Mouse (Mus musculus): ENCODE results near the gene Ugt2a1. TPM values are rescaled to one million over a fixed set of nuclear protein-coding genes. Genes with fewer than 3 reads are reported as not detected.

Ugt2a1 gene
- total RNA-seq (2012; rRNA removed) (not detected in 2 replicates), polyA plus RNA-seq (2012; ENCODE audit: insufficient read depth in 1 of 2, insufficient read length in 2 of 2, low read depth in 1 of 2, low replicate concordance in 2 of 2, missing spikeins in 1 of 2) (not detected)

- TF ChIP-seq MYC (IDR thresholded peaks at IDR 0.05; ENCODE audit: low read depth, low read length): no peak
- TF ChIP-seq ETS1 (IDR thresholded peaks at IDR 0.05; ENCODE audit: low read depth, low read length): no peak
- no peak for TF ChIP-seq ZNF384 (IDR thresholded peaks at IDR 0.05; ENCODE audit: low read depth, low read length)
- no peak for TF ChIP-seq MAX (IDR thresholded peaks at IDR 0.05; ENCODE audit: low read length)
- no peak for TF ChIP-seq POLR2A (IDR thresholded peaks at IDR 0.05; ENCODE audit: control insufficient read depth in 1 of 2, insufficient read depth in 1 of 2, low read depth in 1 of 2, low read length in 2 of 2, poor library complexity in 1 of 2)
- TF ChIP-seq ZKSCAN1 (IDR thresholded peaks at IDR 0.05; ENCODE audit: low read depth, low read length): no peak
- H3K9me3 ChIP-seq (replicated peaks; ENCODE audit: insufficient read depth, low read length): no peaks in the 10 kb centered on the region
- H3K9ac ChIP-seq (ENCODE audit: control insufficient read depth, low read depth, low read length, poor library complexity, severe bottlenecking): no peak within 1 kb of the TSS
- no peak for DNase-seq (ENCODE audit: low read depth, low spot score)
- H3K4me3 ChIP-seq (ENCODE audit: control insufficient read depth in 1 of 2, insufficient read depth in 1 of 2, low read depth in 2 of 2, low read length in 2 of 2): no peak within 1 kb of the TSS
- H3K79me2 ChIP-seq (ENCODE audit: control insufficient read depth, insufficient read depth, low read length, poor library complexity): no peaks in the 10 kb centered on the region
- no peak within 1 kb of the TSS for H3K27ac ChIP-seq (ENCODE audit: control insufficient read depth, low read depth, low read length)
- no peaks in the 10 kb centered on the region for H3K36me3 ChIP-seq (ENCODE audit: control insufficient read depth in 1 of 2, insufficient read depth in 2 of 2, low read length in 2 of 2)
- no peaks in the 10 kb centered on the region for H3K27me3 ChIP-seq (ENCODE audit: control insufficient read depth in 1 of 2, insufficient read depth in 2 of 2, low read length in 2 of 2)
- H3K4me1 ChIP-seq (ENCODE audit: control insufficient read depth in 1 of 2, insufficient read depth in 2 of 2, low read length in 2 of 2): no peaks in the 10 kb centered on the region
Measured at GRCm38 (mm10) chr5:87490771-87491170, at the start of gene Ugt2a1. Gene Ugt2a1 (minus strand): TSS chr5:87490871.

- no peaks in the 10 kb centered on the region for H3K79me2 ChIP-seq (ENCODE audit: control insufficient read depth, insufficient read depth, low read length, poor library complexity)
- H3K4me3 ChIP-seq (ENCODE audit: control insufficient read depth in 1 of 2, insufficient read depth in 1 of 2, low read depth in 2 of 2, low read length in 2 of 2): no peak within 1 kb of the TSS
- no peak for DNase-seq (ENCODE audit: low read depth, low spot score)
- no peaks in the 10 kb centered on the region for H3K36me3 ChIP-seq (ENCODE audit: control insufficient read depth in 1 of 2, insufficient read depth in 2 of 2, low read length in 2 of 2)
- no peak within 1 kb of the TSS for H3K27ac ChIP-seq (ENCODE audit: control insufficient read depth, low read depth, low read length)
- H3K9ac ChIP-seq (ENCODE audit: control insufficient read depth, low read depth, low read length, poor library complexity, severe bottlenecking): no peak within 1 kb of the TSS
- H3K27me3 ChIP-seq (ENCODE audit: control insufficient read depth in 1 of 2, insufficient read depth in 2 of 2, low read length in 2 of 2): no peaks in the 10 kb centered on the region
- TF ChIP-seq CHD1 (IDR thresholded peaks at IDR 0.05; ENCODE audit: low read depth, low read length) (no peak), MAZ (IDR thresholded peaks at IDR 0.05; ENCODE audit: low read depth, low read length) (no peak), SIN3A (IDR thresholded peaks at IDR 0.05; ENCODE audit: low read length) (no peak), TBP (IDR thresholded peaks at IDR 0.05; ENCODE audit: low read depth, low read length) (no peak), ETS1 (IDR thresholded peaks at IDR 0.05; ENCODE audit: low read depth, low read length) (no peak), KAT2A (conservative IDR thresholded peaks at IDR 0.05; ENCODE audit: low read depth, low read length) (no peak), MXI1 (IDR thresholded peaks at IDR 0.05; ENCODE audit: low read depth, low read length) (no peak), TCF12 (IDR thresholded peaks at IDR 0.05; ENCODE audit: low read depth, low read length) (no peak), MYC (IDR thresholded peaks at IDR 0.05; ENCODE audit: low read depth, low read length) (no peak), SMC3 (IDR thresholded peaks at IDR 0.05; ENCODE audit: low read depth, low read length) (no peak), ZMIZ1 (IDR thresholded peaks at IDR 0.05; ENCODE audit: low read depth, low read length) (no peak)
- H3K9me3 ChIP-seq (replicated peaks; ENCODE audit: insufficient read depth, low read length): no peaks in the 10 kb centered on the region
- H3K4me1 ChIP-seq (ENCODE audit: control insufficient read depth in 1 of 2, insufficient read depth in 2 of 2, low read length in 2 of 2): no peaks in the 10 kb centered on the region
Measured at GRCm38 (mm10) chr5:87538111-87538510, 47.4 kb upstream of the Ugt2a1 start, which contains the start of gene Sult1b1. Gene Sult1b1 (minus strand): TSS chr5:87538195.
